Mouse (Mus musculus) lung, adult 2 months (tissue): ENCODE measurements around the gene Cep112.

Experiments
- CTCF ChIP-seq: fragments of 200-500 bp; IDR thresholded peaks from 2 replicates; pipeline ENCODE4 v1.5.1; 2011; ENCODE audit warnings: mild to moderate bottlenecking, low read length, control low read depth; ENCODE audit not compliant: insufficient read depth
- POLR2A ChIP-seq: fragments of 200-500 bp; IDR thresholded peaks from 2 replicates; pipeline ENCODE4 v1.6.1; 2011; ENCODE audit warnings: low read depth, mild to moderate bottlenecking, control low read depth, low read length, borderline replicate concordance; ENCODE audit errors: extremely low read depth

GRCm38 (mm10) chr11:108827321-108827720 lies 402.3 kb downstream of the Cep112 start:
- TF ChIP-seq CTCF (no peak), POLR2A (no peak)
